Mouse (Mus musculus): Measurements from ENCODE around the gene Olfr722. TPM values are rescaled to one million over a fixed set of nuclear protein-coding genes. Genes with fewer than 3 reads are reported as not detected.
"Not testable (repeated sequence)": the region's sequence is repeated elsewhere in the genome, so short reads cannot be mapped to it uniquely, and the experiment has no call there.

Olfr722 gene
- polyA plus RNA-seq (2015; fragmentation: Nextera tagmentation; extraction: Ambion mirVana), result not detected in 2 replicates

- Histone ChIP-seq H3K27ac (ENCODE audit: low read length) (no peak within 1 kb of the TSS), H3K4me3 (replicated peaks; ENCODE audit: low read length) (no peak within 1 kb of the TSS), H3K4me2 (ENCODE audit: low read length) (no peak within 1 kb of the TSS), H3K9ac (replicated peaks; ENCODE audit: low read depth, low read length) (no peak within 1 kb of the TSS), H3K9me3 (ENCODE audit: control insufficient read depth, low read length) (no peaks in the 10 kb centered on the region), H3K36me3 (ENCODE audit: control insufficient read depth, insufficient read depth) (no peaks in the 10 kb centered on the region), H3K4me1 (replicated peaks; ENCODE audit: control insufficient read depth, insufficient read depth, low read length) (no peaks in the 10 kb centered on the region), H3K27me3 (replicated peaks; ENCODE audit: control insufficient read depth, insufficient read depth, low read length) (no peaks in the 10 kb centered on the region)
- ATAC-seq, result no peak
Observed at GRCm38 (mm10) chr14:49901899-49902298, at the start of gene Olfr722. Olfr722 (minus strand) TSS chr14:49901999.

- not testable (repeated sequence) for H3K4me2 ChIP-seq (ENCODE audit: low read length); ATAC-seq; H3K4me3 ChIP-seq (replicated peaks; ENCODE audit: low read length); H3K4me1 ChIP-seq (replicated peaks; ENCODE audit: control insufficient read depth, insufficient read depth, low read length); H3K9ac ChIP-seq (replicated peaks; ENCODE audit: low read depth, low read length); H3K9me3 ChIP-seq (ENCODE audit: control insufficient read depth, low read length); H3K36me3 ChIP-seq (ENCODE audit: control insufficient read depth, insufficient read depth); H3K27me3 ChIP-seq (replicated peaks; ENCODE audit: control insufficient read depth, insufficient read depth, low read length); H3K27ac ChIP-seq (ENCODE audit: low read length)
Observed at GRCm38 (mm10) chr14:49931687-49932086, 29.9 kb upstream of the Olfr722 start, which contains the start of gene Olfr723. Olfr723 (minus strand) TSS chr14:49931787.

GRCm38 (mm10) chr14:49860387-49860786, 41.4 kb downstream of the Olfr722 start:
- H3K4me3 ChIP-seq (replicated peaks; ENCODE audit: low read length), result no peak overlapping the region
- ATAC-seq, result no peak

More at GRCm38 (mm10) chr14:49860387-49860786, 41.4 kb downstream of the Olfr722 start:
- Histone ChIP-seq H3K4me1 (replicated peaks; ENCODE audit: control insufficient read depth, insufficient read depth, low read length) (no peaks in the 10 kb centered on the region), H3K4me2 (ENCODE audit: low read length) (no peak overlapping the region), H3K9ac (replicated peaks; ENCODE audit: low read depth, low read length) (no peak overlapping the region), H3K27ac (ENCODE audit: low read length) (no peak overlapping the region), H3K36me3 (ENCODE audit: control insufficient read depth, insufficient read depth) (no peaks in the 10 kb centered on the region), H3K9me3 (ENCODE audit: control insufficient read depth, low read length) (no peaks in the 10 kb centered on the region), H3K27me3 (replicated peaks; ENCODE audit: control insufficient read depth, insufficient read depth, low read length) (no peaks in the 10 kb centered on the region)

Other genes starting within 250 kb of the Olfr722 start
- gene Armh4, start 118.6 kb downstream of the Olfr722 start, polyA plus RNA-seq (2015; fragmentation: Nextera tagmentation; extraction: Ambion mirVana), result 15.5 and 17.8 TPM in 2 replicates
- not detected in 2 replicates for gene Olfr723, start 29.8 kb upstream of the Olfr722 start, polyA plus RNA-seq (2015; fragmentation: Nextera tagmentation; extraction: Ambion mirVana)
- gene Olfr724, start 61.3 kb upstream of the Olfr722 start, polyA plus RNA-seq (2015; fragmentation: Nextera tagmentation; extraction: Ambion mirVana), result not detected in 2 replicates
- not detected in 2 replicates for gene Olfr725, start 138.4 kb upstream of the Olfr722 start, polyA plus RNA-seq (2015; fragmentation: Nextera tagmentation; extraction: Ambion mirVana)
- gene Olfr726, start 189.0 kb upstream of the Olfr722 start, polyA plus RNA-seq (2015; fragmentation: Nextera tagmentation; extraction: Ambion mirVana), result not detected in 2 replicates
- gene Olfr727, start 221.2 kb upstream of the Olfr722 start, polyA plus RNA-seq (2015; fragmentation: Nextera tagmentation; extraction: Ambion mirVana), result not detected in 2 replicates
- gene Olfr728, start 240.7 kb upstream of the Olfr722 start, polyA plus RNA-seq (2015; fragmentation: Nextera tagmentation; extraction: Ambion mirVana), result not detected in 2 replicates